Mouse (Mus musculus) liver, adult 2 months (tissue): ENCODE data around the gene Lrrc4b. TPM values are rescaled to one million over a fixed set of nuclear protein-coding genes. Genes with fewer than 3 reads are reported as not detected.

Source experiments
- DNase-seq: peaks from one replicate; pipeline ENCODE4 v3.0.0-alpha.2; 2011; ENCODE audit warnings: low read depth, low spot score; ENCODE audit errors: extremely low read depth
- H3K27ac ChIP-seq: fragments of 200-500 bp; replicated peaks from 2 replicates; pipeline ENCODE4 v1.5.1; 2012; ENCODE audit warnings: low read depth, mild to moderate bottlenecking, control low read depth, inconsistent platforms, low read length; ENCODE audit not compliant: insufficient read depth
- H3K27me3 ChIP-seq: fragments of 200-500 bp; 2 replicates; pipeline ENCODE4 v1.6.1; 2012; ENCODE audit warnings: mild to moderate bottlenecking, moderate library complexity, low read length, inconsistent platforms; ENCODE audit not compliant: control insufficient read depth, insufficient read depth
- H3K36me3 ChIP-seq: fragments of 200-500 bp; 2 replicates; pipeline ENCODE4 v1.6.1; 2012; ENCODE audit warnings: low read length, inconsistent platforms; ENCODE audit not compliant: control insufficient read depth, insufficient read depth
- H3K4me1 ChIP-seq: fragments of 200-500 bp; 2 replicates; pipeline ENCODE4 v1.6.1; 2011; ENCODE audit warnings: low read length; ENCODE audit not compliant: control insufficient read depth, insufficient read depth
- H3K4me3 ChIP-seq: fragments of 200-500 bp; 2 replicates; pipeline ENCODE4 v1.5.1; 2011; ENCODE audit warnings: low read depth, mild to moderate bottlenecking, control low read depth, low read length, moderate library complexity; ENCODE audit not compliant: insufficient read depth
- H3K79me2 ChIP-seq: fragments of 200-500 bp; 2 replicates; pipeline ENCODE4 v1.6.1; 2012; ENCODE audit warnings: inconsistent platforms, mild to moderate bottlenecking, low read length, moderate library complexity; ENCODE audit not compliant: control insufficient read depth, insufficient read depth
- H3K9ac ChIP-seq: fragments of 200-500 bp; 2 replicates; pipeline ENCODE4 v1.6.1; 2012; ENCODE audit warnings: low read depth, mild to moderate bottlenecking, control low read depth, inconsistent platforms, low read length
- CTCF ChIP-seq: fragments of 200-500 bp; IDR thresholded peaks from 2 replicates; pipeline ENCODE4 v1.5.1; 2011; ENCODE audit warnings: low read depth, low read length, control low read depth
- POLR2A ChIP-seq: fragments of 200-500 bp; IDR thresholded peaks from 2 replicates; pipeline ENCODE4 v1.6.1; 2011; ENCODE audit warnings: low read length, control low read depth; ENCODE audit not compliant: insufficient read depth; ENCODE audit errors: extremely low read depth
- WGBS: fragments of 180-500 bp; shearing (Covaris S2); methylation state at CpG from one replicate; pipeline ENCODE4 v1.1.7; 2018; 5-methylcytosine and 5-hydroxymethylcytosine counted together
- polyA plus RNA-seq: library from polyadenylated mRNA; depleted of rRNA; stranded (reverse); fragments of >200 nt; gene quantifications from 2 replicates; pipeline ENCODE4 v1.2.3, GENCODE M21; 2012
- total RNA-seq: library from RNA; depleted of rRNA; stranded (reverse); fragments of >200 nt; gene quantifications from 2 replicates; pipeline ENCODE4 v1.2.3, GENCODE M21; 2014

Gene Lrrc4b
- total and polyA plus RNA-seq, 2 experiments, result not detected

- Histone ChIP-seq H3K79me2 (peaks cover 13% of the 10 kb centered on the region; the same call in 1 of the 2 replicates), H3K4me3 (no peak overlapping the region), H3K27me3 (peaks cover 8% of the 10 kb centered on the region), H3K9ac (no peak overlapping the region), H3K27ac (no peak overlapping the region), H3K36me3 (no peaks in the 10 kb centered on the region), H3K4me1 (peaks cover 14% of the 10 kb centered on the region)
- TF ChIP-seq CTCF, result no peak
- TF ChIP-seq POLR2A, result no peak
- no peak for DNase-seq
- 76% methylated on average over 4 of the region's 4 CpGs for WGBS
Measured at GRCm38 (mm10) chr7:44464511-44464910, 35.7 kb downstream of the Lrrc4b start.

DNA sequence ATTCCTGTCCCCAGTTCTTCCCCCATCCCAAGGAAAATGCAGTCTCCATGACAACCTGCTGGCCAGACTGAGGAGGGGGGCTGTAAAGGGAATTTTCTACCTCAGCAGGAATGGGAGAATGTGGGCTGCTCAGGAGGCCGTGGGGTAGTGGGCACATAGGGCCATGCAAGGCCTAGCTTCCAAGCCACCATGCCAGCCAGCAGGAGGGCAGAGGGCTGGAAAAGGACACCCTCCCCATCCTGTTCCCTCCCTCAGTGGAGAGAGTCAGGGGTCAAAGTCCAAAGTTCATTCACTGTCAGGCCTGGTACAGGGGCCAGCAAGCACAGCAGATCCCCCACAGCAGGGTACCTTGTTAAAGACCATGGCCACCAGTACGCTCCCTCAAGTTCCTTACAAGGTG, 36.3 kb downstream of the Lrrc4b start, which contains the start of gene Aspdh:
Gene Aspdh, plus strand, starts transcription at position 281 of the 400 bp plus-strand sequence.
- WGBS, result 34% methylated on average over 2 of the region's 2 CpGs
- Histone ChIP-seq H3K27ac (peak within 1 kb of the TSS; percentile 98), H3K27me3 (peaks cover 8% of the 10 kb centered on the region), H3K4me1 (peaks cover 14% of the 10 kb centered on the region), H3K79me2 (peaks cover 13% of the 10 kb centered on the region; the same call in 1 of the 2 replicates), H3K4me3 (peak within 1 kb of the TSS; percentile 74), H3K9ac (peak within 1 kb of the TSS; percentile 80), H3K36me3 (no peaks in the 10 kb centered on the region)
- peak; percentile 82; the same call in 1 of the 2 replicates for TF ChIP-seq POLR2A
- TF ChIP-seq CTCF, result 0 out of 2 replicates have a peak, but pooled peaks have one; percentile 18
- DNase-seq, result peak; percentile 92

- 40% methylated on average over 10 of the region's 10 CpGs for WGBS
- H3K79me2 ChIP-seq, result peaks cover 13% of the 10 kb centered on the region; the same call in 1 of the 2 replicates
- peak overlapping the region; percentile 80 for H3K9ac ChIP-seq
Measured at GRCm38 (mm10) chr7:44466006-44466887, 37.4 kb downstream of the Lrrc4b start.

GRCm38 (mm10) chr7:44466888-44467311, 38.1 kb downstream of the Lrrc4b start:
- Histone ChIP-seq H3K27ac (peak overlapping the region; percentile 98), H3K36me3 (no peaks in the 10 kb centered on the region), H3K9ac (peak overlapping the region; percentile 80), H3K79me2 (peaks cover 13% of the 10 kb centered on the region; the same call in 1 of the 2 replicates), H3K27me3 (peaks cover 5% of the 10 kb centered on the region), H3K4me3 (peak overlapping the region; percentile 74; the same call in 1 of the 2 replicates), H3K4me1 (peaks cover 14% of the 10 kb centered on the region)
- DNase-seq, result peak; percentile 52
- WGBS, result 45% methylated on average over 16 of the region's 16 CpGs
- no peak for TF ChIP-seq CTCF

More at GRCm38 (mm10) chr7:44466006-44466887, 37.4 kb downstream of the Lrrc4b start:
- peak; percentile 47 for DNase-seq
- peak overlapping the region; percentile 98 for H3K27ac ChIP-seq
- H3K27me3 ChIP-seq, result peaks cover 5% of the 10 kb centered on the region
- H3K4me1 ChIP-seq, result peaks cover 14% of the 10 kb centered on the region
- no peaks in the 10 kb centered on the region for H3K36me3 ChIP-seq
- H3K4me3 ChIP-seq, result peak overlapping the region; percentile 74
- TF ChIP-seq POLR2A (no peak), CTCF (no peak)

- H3K9ac ChIP-seq, result peak within 1 kb of the TSS; percentile 84
- peak within 1 kb of the TSS; percentile 74 for H3K4me3 ChIP-seq
- H3K27ac ChIP-seq, result peak within 1 kb of the TSS; percentile 98
- no peaks in the 10 kb centered on the region for H3K36me3 ChIP-seq
- WGBS, result under 1% methylated on average over 42 of the region's 42 CpGs
- H3K27me3 ChIP-seq, result no peaks in the 10 kb centered on the region
- 0 out of 2 replicates have a peak, but pooled peaks have one; percentile 9 for TF ChIP-seq CTCF
- peak; percentile 78; the same call in 1 of the 2 replicates for TF ChIP-seq POLR2A
- peak; percentile 97 for DNase-seq
- H3K4me1 ChIP-seq, result peaks cover 17% of the 10 kb centered on the region
- peaks cover 13% of the 10 kb centered on the region; the same call in 1 of the 2 replicates for H3K79me2 ChIP-seq
Measured at GRCm38 (mm10) chr7:44467811-44468411, 39.1 kb downstream of the Lrrc4b start, which contains the start of gene Josd2. Gene Josd2, plus strand, starts transcription at chr7:44467980.
